Mouse (Mus musculus) ES-E14 (cell line): ENCODE measurements around the gene Spag9. TPM values are rescaled to one million over a fixed set of nuclear protein-coding genes. Genes with fewer than 3 reads are reported as not detected.

Experiments used
- DNase-seq: peaks from one replicate; pipeline ENCODE4 v3.0.0-alpha.2; 2013; ENCODE audit warnings: low read depth, low spot score
- H3K27ac ChIP-seq: 2 replicates; pipeline ENCODE4 v1.5.1; 2012; ENCODE audit warnings: low read depth, mild to moderate bottlenecking, low read length, moderate library complexity, mixed read lengths; ENCODE audit not compliant: poor library complexity, insufficient read depth, severe bottlenecking
- H3K36me3 ChIP-seq: 2 replicates; pipeline ENCODE4 v1.6.1; 2012; ENCODE audit warnings: mild to moderate bottlenecking, low read length, moderate library complexity, mixed read lengths; ENCODE audit not compliant: control insufficient read depth, poor library complexity, insufficient read depth, severe bottlenecking
- H3K4me1 ChIP-seq, 2 experiments: fragments of 150-350 bp in 1 of 2; sonication (generic) in 1 of 2; 2 replicates each; pipeline ENCODE4 v1.6.1; 2012; ENCODE audit warnings: low read length in 2 of 2, mild to moderate bottlenecking in 1 of 2, mixed read lengths in 1 of 2; ENCODE audit not compliant: control insufficient read depth in 2 of 2, insufficient read depth in 2 of 2, poor library complexity in 1 of 2
- H3K4me3 ChIP-seq, 2 experiments: fragments of 150-350 bp in 1 of 2; sonication (generic) in 1 of 2; 2 replicates each; pipeline ENCODE4 v1.5.1; 2012; ENCODE audit warnings: low read length in 2 of 2, low read depth in 1 of 2, mild to moderate bottlenecking in 1 of 2, mixed read lengths in 1 of 2; ENCODE audit not compliant: insufficient read depth in 1 of 2, poor library complexity in 1 of 2, severe bottlenecking in 1 of 2
- H3K9ac ChIP-seq: 2 replicates; pipeline ENCODE4 v1.6.1; 2012; ENCODE audit warnings: low read depth, mild to moderate bottlenecking, low read length, mixed read lengths; ENCODE audit not compliant: poor library complexity, insufficient read depth, severe bottlenecking
- H3K9me3 ChIP-seq: fragments of 150-350 bp; sonication (generic); 2 replicates; pipeline ENCODE4 v1.6.1; 2012; ENCODE audit warnings: low read depth, mild to moderate bottlenecking, low read length; ENCODE audit not compliant: control insufficient read depth, insufficient read depth
- CHD2 ChIP-seq: IDR thresholded peaks from 2 replicates; pipeline ENCODE4 v1.6.1; 2014; ENCODE audit warnings: mild to moderate bottlenecking, low read depth, low read length, inconsistent platforms
- HCFC1 ChIP-seq: IDR thresholded peaks from 2 replicates; pipeline ENCODE4 v1.6.1; 2012; ENCODE audit warnings: low read length, inconsistent platforms, borderline replicate concordance; ENCODE audit not compliant: insufficient read depth
- MAFK ChIP-seq: IDR thresholded peaks from 2 replicates; pipeline ENCODE4 v1.6.1; 2014; ENCODE audit warnings: mild to moderate bottlenecking, low read depth, low read length, inconsistent platforms; ENCODE audit not compliant: insufficient read depth
- ZC3H11A ChIP-seq: IDR thresholded peaks from 2 replicates; pipeline ENCODE4 v1.6.1; 2012; ENCODE audit warnings: low read depth, mild to moderate bottlenecking, inconsistent platforms, low read length, borderline replicate concordance
- ZNF384 ChIP-seq: IDR thresholded peaks from 2 replicates; pipeline ENCODE4 v1.6.1; 2012; ENCODE audit warnings: low read depth, low read length, inconsistent platforms
- in situ Hi-C, 2 experiments: fragments of 600-800 bp; cut with MboI; formaldehyde crosslinking; loops; one replicate each; pipeline ENCODE4 v1.15.1; 2025; ENCODE audit warnings: low sequenced_read_pairs in 2 of 2, inconsistent platforms in 1 of 2; ENCODE audit not compliant: unreplicated experiment in 2 of 2
- total RNA-seq: library from RNA; depleted of rRNA; stranded (reverse); fragments of 300-350 nt; gene quantifications from 2 replicates; pipeline ENCODE4 v1.2.3, GENCODE M21; 2012

The Spag9 gene
- total RNA-seq, 1 experiment, result 20.9 TPM

- Histone ChIP-seq H3K27ac (peak overlapping the region; percentile 37; the same call in 1 of the 2 replicates), H3K36me3 (no peaks in the 10 kb centered on the region), H3K4me1 (peaks cover 16 to 39% of the 10 kb centered on the region in 2 experiments; a peak in 3 of 4 replicates), H3K9ac (peak overlapping the region; percentile 12; the same call in 1 of the 2 replicates), H3K9me3 (no peaks in the 10 kb centered on the region), H3K4me3 (peak overlapping the region in 1 of 2 experiments; percentile 40; a peak in 3 of 4 replicates)
- TF ChIP-seq ZC3H11A (no peak), ZNF384 (no peak), HCFC1 (no peak), CHD2 (no peak), MAFK (no peak)
- in situ Hi-C loops, result no loop called here
- DNase-seq, result no peak
Observed at GRCm38 (mm10) chr11:94140540-94140939, 144.6 kb downstream of the Spag9 start.

GRCm38 (mm10) chr11:94141564-94141963 lies 145.7 kb downstream of the Spag9 start:
- no peak overlapping the region for H3K4me3 ChIP-seq
- TF ChIP-seq ZNF384 (no peak), HCFC1 (no peak)
- no peak overlapping the region for H3K27ac ChIP-seq
- no peak overlapping the region for H3K9ac ChIP-seq
- H3K9me3 ChIP-seq, result no peaks in the 10 kb centered on the region
- H3K4me1 ChIP-seq, result peaks cover 11 to 37% of the 10 kb centered on the region in 2 experiments; a peak in 3 of 4 replicates
- no peak for DNase-seq
- in situ Hi-C loops, result no loop called here
- H3K36me3 ChIP-seq, result no peaks in the 10 kb centered on the region

GRCm38 (mm10) chr11:94143336-94143735 lies 147.4 kb downstream of the Spag9 start:
- no peak overlapping the region for H3K27ac ChIP-seq
- H3K4me1 ChIP-seq, result peaks cover 20 to 38% of the 10 kb centered on the region in 2 experiments; a peak in 3 of 4 replicates
- H3K9me3 ChIP-seq, result no peaks in the 10 kb centered on the region
- no peak for DNase-seq
- H3K9ac ChIP-seq, result no peak overlapping the region
- in situ Hi-C loops, result no loop called here
- TF ChIP-seq ZC3H11A (no peak), ZNF384 (no peak), HCFC1 (no peak), CHD2 (no peak), MAFK (no peak)
- no peak overlapping the region for H3K4me3 ChIP-seq
- H3K36me3 ChIP-seq, result no peaks in the 10 kb centered on the region

- no peak for DNase-seq
Observed at GRCm38 (mm10) chr11:94144771-94145539, 149.1 kb downstream of the Spag9 start.

More at GRCm38 (mm10) chr11:94144771-94145539, 149.1 kb downstream of the Spag9 start:
- H3K4me1 ChIP-seq, result peaks cover 27 to 41% of the 10 kb centered on the region in 2 experiments
- H3K9ac ChIP-seq, result no peak overlapping the region
- H3K4me3 ChIP-seq, result no peak overlapping the region
- TF ChIP-seq HCFC1, result no peak
- TF ChIP-seq ZC3H11A, result no peak
- TF ChIP-seq CHD2, result no peak
- no peak for TF ChIP-seq MAFK
- no peak for TF ChIP-seq ZNF384
- H3K27ac ChIP-seq, result no peak overlapping the region
- H3K9me3 ChIP-seq, result no peaks in the 10 kb centered on the region
- in situ Hi-C loops, result no loop called here
- no peaks in the 10 kb centered on the region for H3K36me3 ChIP-seq
